ENCODE assay signal across 12 mouse cellular contexts in genomic region chr11:109360581-109361040, GRCm38 (mm10). TPM values are rescaled to one million over a fixed set of nuclear protein-coding genes. Genes with fewer than 3 reads are reported as not detected.
DNase-seq lines count a peak whose midpoint lies in the region.
"Had no signal": no experiment of that assay in that cellular context is flagged by ENCODE, and none has a peak within 500 bp of the region (broad histone marks: within the 10 kb centered on the region; RNA-seq: fewer than 3 reads in every experiment).

No protein-coding gene starts in this region.

- DNase-seq in cerebellum, adult 9-10 months = peak; percentile 64
- no peak for DNase-seq in cerebellum, adult 11-12 months
- peak; percentile 55 for DNase-seq in kidney, adult 11 months
- no peak for DNase-seq in kidney, postnatal 4 days
- DNase-seq in urinary bladder, postnatal 14 days (ENCODE audit: low spot score) = peak; percentile 53
- DNase-seq in urinary bladder, postnatal 4 days (ENCODE audit: low spot score in 2 of 2) = no peak
- no peak for DNase-seq in left cerebral cortex, adult 11 months (ENCODE audit: low spot score)
- DNase-seq in gastrocnemius, postnatal 10 days = no peak
- DNase-seq: adrenal gland, postnatal 25 days; right cerebral cortex, postnatal 14 days had no signal

RNA-seq across cellular contexts. Expression of gene Gna13, which starts 2.0 kb away (rescaled TPM):
- total RNA-seq in gastrocnemius, postnatal 10 days (2021) = 10 to 100 TPM; 39.3 to 42.5 TPM

RNA-seq across cellular contexts. Expression of gene 9930022D16Rik, which starts 53.1 kb away (rescaled TPM):
- not detected for total RNA-seq in gastrocnemius, postnatal 10 days (2021)
- total RNA-seq: adrenal gland, postnatal 25 days; gastrocnemius, adult 18-20 months; left cerebral cortex, adult 8-10 months had no signal

Comparison
In these comparisons a context has a peak if more than half of its experiments do, and no peak if none do; other contexts are left out.
1. DNase-seq: peak in cerebellum, adult 9-10 months (single experiment), kidney, adult 11 months (single experiment) and urinary bladder, postnatal 14 days (single experiment); none in cerebellum, adult 11-12 months (single experiment), kidney, postnatal 4 days (0 of 2), urinary bladder, postnatal 4 days (0 of 2), left cerebral cortex, adult 11 months (single experiment) and gastrocnemius, postnatal 10 days (single experiment).